Mouse (Mus musculus) gastrocnemius, adult 18-20 months (tissue): Measurements from ENCODE around the gene Zfp697. TPM values are rescaled to one million over a fixed set of nuclear protein-coding genes. Genes with fewer than 3 reads are reported as not detected.
"Not testable (repeated sequence)": the region's sequence is repeated elsewhere in the genome, so short reads cannot be mapped to it uniquely, and the experiment has no call there.

Experiments
- DNase-seq: peaks from one replicate; pipeline ENCODE4 v3.0.0; 2021; ENCODE audit warnings: low spot score
- total RNA-seq, 2 experiments: library from RNA; stranded (reverse); gene quantifications; 2 replicates each; pipeline ENCODE4 v1.2.3; 2021

Zfp697 gene
- total RNA-seq, 2 experiments from 2014 or later, result 0.78 to 2.0 TPM

- DNase-seq, result peak; percentile 36
Measured at GRCm38 (mm10) chr3:98368776-98369175, 13.5 kb upstream of the Zfp697 start.

- no peak for DNase-seq
Measured at GRCm38 (mm10) chr3:98374062-98374719, 8.1 kb upstream of the Zfp697 start.

- DNase-seq, result no peak
Measured at GRCm38 (mm10) chr3:98374980-98375379, 7.3 kb upstream of the Zfp697 start.

GRCm38 (mm10) chr3:98378267-98378666, 4.0 kb upstream of the Zfp697 start:
- no peak for DNase-seq

- no peak for DNase-seq
Measured at GRCm38 (mm10) chr3:98379236-98379635, 3.0 kb upstream of the Zfp697 start.

- DNase-seq, result no peak
Measured at GRCm38 (mm10) chr3:98381677-98382245, 500 bp upstream of the Zfp697 start.

GRCm38 (mm10) chr3:98383024-98383790, 946 bp downstream of the Zfp697 start:
- DNase-seq, result no peak

- DNase-seq, result no peak
Measured at GRCm38 (mm10) chr3:98387086-98387485, 4.8 kb downstream of the Zfp697 start.

GRCm38 (mm10) chr3:98387756-98388155, 5.5 kb downstream of the Zfp697 start:
- DNase-seq, result no peak

GRCm38 (mm10) chr3:98389305-98389704, 7.0 kb downstream of the Zfp697 start:
- DNase-seq, result no peak

GRCm38 (mm10) chr3:98404268-98404895, 22.1 kb downstream of the Zfp697 start:
- peak; percentile 40 for DNase-seq

- not testable (repeated sequence) for DNase-seq
Measured at GRCm38 (mm10) chr3:98405877-98406276, 23.6 kb downstream of the Zfp697 start.

- DNase-seq, result not testable (repeated sequence)
Measured at GRCm38 (mm10) chr3:98406569-98407144, 24.4 kb downstream of the Zfp697 start.

- DNase-seq, result not testable (repeated sequence)
Measured at GRCm38 (mm10) chr3:98407261-98407780, 25.1 kb downstream of the Zfp697 start.

- not testable (repeated sequence) for DNase-seq
Measured at GRCm38 (mm10) chr3:98410619-98411580, 28.6 kb downstream of the Zfp697 start.

GRCm38 (mm10) chr3:98413733-98414132, 31.5 kb downstream of the Zfp697 start:
- DNase-seq, result no peak

- DNase-seq, result peak; percentile 42
Measured at GRCm38 (mm10) chr3:98414296-98414695, 32.0 kb downstream of the Zfp697 start.

GRCm38 (mm10) chr3:98416426-98417250, 34.4 kb downstream of the Zfp697 start:
- DNase-seq, result no peak

GRCm38 (mm10) chr3:98417328-98417727, 35.1 kb downstream of the Zfp697 start:
- peak; percentile 70 for DNase-seq
